Comparison of ENCODE assay signal across 8 mouse cellular contexts in the genomic region with DNA sequence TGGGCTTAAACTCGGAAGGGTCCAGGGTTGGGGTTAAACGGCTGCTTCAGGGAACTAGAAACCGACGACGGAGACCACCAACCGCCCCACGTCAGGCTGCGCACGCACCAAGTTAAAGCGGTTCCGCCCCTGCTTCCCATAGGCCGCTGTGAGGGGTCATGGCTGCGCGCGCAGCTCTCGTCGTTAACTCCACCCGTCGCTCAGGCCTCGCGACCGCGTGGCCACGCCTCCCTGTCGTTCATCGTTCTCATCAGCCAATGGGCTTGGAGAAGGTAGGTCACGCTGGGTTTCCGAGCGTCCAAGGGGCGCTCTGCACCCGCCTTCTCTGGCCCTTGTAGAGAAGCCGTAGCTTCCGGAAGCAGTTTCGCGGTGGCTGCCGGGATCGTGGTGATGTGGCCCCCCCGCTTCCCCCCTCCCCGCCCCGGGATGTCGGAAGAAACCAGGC. TPM values are rescaled to one million over a fixed set of nuclear protein-coding genes. Genes with fewer than 3 reads are reported as not detected.
DNase-seq lines count a peak whose midpoint lies in the region; ATAC-seq and TF ChIP-seq lines count a peak whose summit lies in the region.

Swi5 (minus strand) TSS at position 153 of the 445 bp plus-strand sequence.

- H3K36me3 ChIP-seq in embryonic facial prominence, embryonic 15.5 days, result peaks cover 39% of the 10 kb centered on the region; the same call in 1 of the 2 replicates
- H3K36me3 ChIP-seq in limb, embryonic 14.5 days (ENCODE audit: control insufficient read depth, insufficient read depth, low read length), result peaks cover 40% of the 10 kb centered on the region
- peaks cover 15% of the 10 kb centered on the region for H3K36me3 ChIP-seq in midbrain, postnatal 0 days (ENCODE audit: insufficient read depth, low read length)

- ATAC-seq in embryonic facial prominence, embryonic 15.5 days (ENCODE audit: insufficient number of reproducible peaks, low FRiP score, low TSS enrichment, low read depth), result peak; percentile 99
- peak; percentile 99 for ATAC-seq in limb, embryonic 14.5 days (ENCODE audit: low FRiP score, low read depth)
- ATAC-seq in midbrain, postnatal 0 days (ENCODE audit: low FRiP score), result peak; percentile 99

- no peaks in the 10 kb centered on the region for H3K9me3 ChIP-seq in embryonic facial prominence, embryonic 15.5 days (replicated peaks)
- H3K9me3 ChIP-seq in limb, embryonic 14.5 days (ENCODE audit: control insufficient read depth, low read length), result no peaks in the 10 kb centered on the region
- H3K9me3 ChIP-seq in midbrain, postnatal 0 days (ENCODE audit: low read length), result no peaks in the 10 kb centered on the region

- peak within 1 kb of the TSS; percentile 78 for H3K27ac ChIP-seq in bone marrow, adult 2 months (ENCODE audit: control insufficient read depth, insufficient read depth, low read depth, low read length, poor library complexity)
- peak within 1 kb of the TSS; percentile 78 for H3K27ac ChIP-seq in embryonic facial prominence, embryonic 15.5 days (replicated peaks)
- H3K27ac ChIP-seq in limb, embryonic 14.5 days (replicated peaks; ENCODE audit: low read depth, low read length), result peak within 1 kb of the TSS; percentile 61; the same call in 1 of the 2 replicates
- H3K27ac ChIP-seq in midbrain, postnatal 0 days (ENCODE audit: low read depth, low read length), result peak within 1 kb of the TSS; percentile 80

- H3K27me3 ChIP-seq in embryonic facial prominence, embryonic 15.5 days, result no peaks in the 10 kb centered on the region
- H3K27me3 ChIP-seq in limb, embryonic 14.5 days (ENCODE audit: control insufficient read depth, insufficient read depth, low read length), result no peaks in the 10 kb centered on the region
- no peaks in the 10 kb centered on the region for H3K27me3 ChIP-seq in midbrain, postnatal 0 days (ENCODE audit: insufficient read depth, low read length)

- DNase-seq in 416B (ENCODE audit: low read depth), result peak; percentile 99
- DNase-seq in heart, adult 8-10 months (ENCODE audit: low spot score), result peak; percentile 94
- DNase-seq in kidney, adult 9 months, result peak; percentile 99
- peak; percentile 100 for DNase-seq in limb, embryonic 14.5 days (ENCODE audit: low spot score)
- DNase-seq in midbrain, postnatal 0 days (ENCODE audit: low spot score), result peak; percentile 100
- peak; percentile 97 to 98 for DNase-seq in spleen, postnatal 14 days (ENCODE audit: low spot score in 2 of 2)

- H3K9ac ChIP-seq in embryonic facial prominence, embryonic 15.5 days, result peak within 1 kb of the TSS; percentile 87
- peak within 1 kb of the TSS; percentile 88 for H3K9ac ChIP-seq in limb, embryonic 14.5 days (ENCODE audit: low read depth, low read length, severe bottlenecking)
- peak within 1 kb of the TSS; percentile 93 for H3K9ac ChIP-seq in midbrain, postnatal 0 days (replicated peaks; ENCODE audit: low read length, poor library complexity, severe bottlenecking)

- no peak for TF ChIP-seq CTCF in bone marrow, adult 2 months (IDR thresholded peaks at IDR 0.05; ENCODE audit: control insufficient read depth, insufficient read depth, low read length)
- TF ChIP-seq CTCF in midbrain, postnatal 0 days (IDR thresholded peaks at IDR 0.05), result no peak

- under 1% methylated on average over 41 of the region's 41 CpGs for WGBS in bone marrow, adult 2 months
- WGBS in embryonic facial prominence, embryonic 15.5 days, result under 1% methylated on average over 40 of the region's 41 CpGs
- under 1% methylated on average over 31 of the region's 41 CpGs for WGBS in limb, embryonic 14.5 days
- WGBS in midbrain, postnatal 0 days, result 0% methylated on average over 40 of the region's 41 CpGs

- H3K4me3 ChIP-seq in bone marrow, adult 2 months (replicated peaks; ENCODE audit: control insufficient read depth, low read depth, low read length), result peak within 1 kb of the TSS; percentile 82
- H3K4me3 ChIP-seq in embryonic facial prominence, embryonic 15.5 days (replicated peaks), result peak within 1 kb of the TSS; percentile 82
- peak within 1 kb of the TSS; percentile 80 for H3K4me3 ChIP-seq in limb, embryonic 14.5 days (replicated peaks; ENCODE audit: low read length)
- peak within 1 kb of the TSS; percentile 77 for H3K4me3 ChIP-seq in midbrain, postnatal 0 days (ENCODE audit: low read depth, low read length)

- H3K4me2 ChIP-seq in embryonic facial prominence, embryonic 15.5 days (replicated peaks), result peak within 1 kb of the TSS; percentile 80
- peak within 1 kb of the TSS; percentile 90 for H3K4me2 ChIP-seq in limb, embryonic 14.5 days (replicated peaks; ENCODE audit: low read depth, low read length, severe bottlenecking)
- H3K4me2 ChIP-seq in midbrain, postnatal 0 days (ENCODE audit: low read depth, low read length, poor library complexity, severe bottlenecking), result peak within 1 kb of the TSS; percentile 73

- TF ChIP-seq POLR2A in bone marrow, adult 2 months (IDR thresholded peaks at IDR 0.05; ENCODE audit: borderline replicate concordance, control insufficient read depth, low read depth, low read length), result peak; percentile 95
- peak; percentile 72; the same call in 1 of the 2 replicates for TF ChIP-seq POLR2A in limb, embryonic 14.5 days (IDR thresholded peaks at IDR 0.05; ENCODE audit: borderline replicate concordance, extremely low read depth, insufficient read depth, insufficient read length)

- no peaks in the 10 kb centered on the region; the same call in 1 of the 2 replicates for H3K4me1 ChIP-seq in bone marrow, adult 2 months (ENCODE audit: control insufficient read depth, insufficient read depth, low read length)
- H3K4me1 ChIP-seq in embryonic facial prominence, embryonic 15.5 days, result peaks cover 31% of the 10 kb centered on the region
- peaks cover 17% of the 10 kb centered on the region for H3K4me1 ChIP-seq in limb, embryonic 14.5 days (ENCODE audit: control insufficient read depth, insufficient read depth, low read length)
- H3K4me1 ChIP-seq in midbrain, postnatal 0 days (ENCODE audit: insufficient read depth, low read length), result peaks cover 11% of the 10 kb centered on the region; the same call in 1 of the 2 replicates

RNA-seq across cellular contexts. Expression of gene Swi5, which starts in this region (rescaled TPM):
- polyA plus RNA-seq in bone marrow, adult 2 months (2011; ENCODE audit: insufficient read depth, insufficient read length, low replicate concordance, missing spikeins), result 278 and 393 TPM in 2 replicates
- 450 and 462 TPM in 2 replicates for polyA plus RNA-seq in embryonic facial prominence, embryonic 15.5 days (2015; fragmentation: Nextera tagmentation; extraction: Ambion mirVana)
- total RNA-seq in heart, adult 8-10 months (2022), result 100 to 1,000 TPM; 221 to 257 (median 231) TPM
- polyA plus RNA-seq in limb, embryonic 14.5 days (2012; rRNA removed), result 272 and 324 TPM in 2 replicates
- polyA plus RNA-seq in limb, embryonic 14.5 days (2014; fragmentation: Nextera tagmentation; extraction: Ambion mirVana), result 221 and 244 TPM in 2 replicates
- 292 and 375 TPM in 2 replicates for total RNA-seq in midbrain, postnatal 0 days (2014; rRNA removed)
- polyA plus RNA-seq in midbrain, postnatal 0 days (2015; fragmentation: Nextera tagmentation; extraction: Ambion mirVana), result 463 and 486 TPM in 2 replicates

Comparison
In these comparisons a context has a peak if more than half of its experiments do, and no peak if none do; other contexts are left out.
1. Peak in every context shown above with its lines: DNase-seq, ATAC-seq, H3K4me3 ChIP-seq and H3K27ac ChIP-seq.